Mouse (Mus musculus) embryonic facial prominence, embryonic 13.5 days (tissue): ENCODE results near the gene Nmnat3. TPM values are rescaled to one million over a fixed set of nuclear protein-coding genes. Genes with fewer than 3 reads are reported as not detected.

ENCODE experiments used
- ATAC-seq: fragments of 200-750 bp; cut with Nextera tagmentation; 2 replicates; pipeline ENCODE4 v1.8.0; 2017; ENCODE audit warnings: low read depth; ENCODE audit not compliant: insufficient number of reproducible peaks, insufficient read depth, low FRiP score, low TSS enrichment
- H3K27ac ChIP-seq: fragments of 300-500 bp; sonication (generic); 2 replicates; pipeline ENCODE4 v1.5.1; 2015; ENCODE audit warnings: moderate library complexity, mild to moderate bottlenecking, inconsistent platforms
- H3K27me3 ChIP-seq: fragments of 300-500 bp; sonication (generic); 2 replicates; pipeline ENCODE4 v1.6.1; 2015; ENCODE audit warnings: mild to moderate bottlenecking, inconsistent platforms
- H3K36me3 ChIP-seq: fragments of 300-500 bp; sonication (generic); 2 replicates; pipeline ENCODE4 v1.6.1; 2015; ENCODE audit warnings: mild to moderate bottlenecking, inconsistent platforms
- H3K4me1 ChIP-seq: fragments of 300-500 bp; sonication (generic); 2 replicates; pipeline ENCODE4 v1.6.1; 2015; ENCODE audit warnings: inconsistent platforms
- H3K4me2 ChIP-seq: fragments of 300-500 bp; sonication (generic); 2 replicates; pipeline ENCODE4 v1.6.1; 2015; ENCODE audit warnings: moderate library complexity, mild to moderate bottlenecking, inconsistent platforms
- H3K4me3 ChIP-seq: fragments of 300-500 bp; sonication (generic); 2 replicates; pipeline ENCODE4 v1.5.1; 2015; ENCODE audit warnings: mild to moderate bottlenecking, inconsistent platforms
- H3K9ac ChIP-seq: fragments of 300-500 bp; sonication (generic); 2 replicates; pipeline ENCODE4 v1.6.1; 2015; ENCODE audit warnings: mild to moderate bottlenecking, inconsistent platforms
- H3K9me3 ChIP-seq: fragments of 300-500 bp; sonication (generic); 2 replicates; pipeline ENCODE4 v1.6.1; 2016; ENCODE audit warnings: inconsistent platforms
- whole genome bisulfite sequencing: fragments of 180-500 bp; shearing (Covaris S2); methylation state at CpG from one replicate; pipeline ENCODE4 v1.1.7; 2015; ENCODE audit warnings: mixed read lengths; 5-methylcytosine and 5-hydroxymethylcytosine counted together
- polyA plus RNA-seq: library from polyadenylated mRNA; unstranded; fragments of >200 nt; fragmentation: Nextera tagmentation; extraction: Ambion mirVana; gene quantifications from 2 replicates; pipeline ENCODE4 v1.2.1, GENCODE M21; 2015

Nmnat3 gene
- polyA plus RNA-seq, 1 experiment from 2014 or later: 6.3 TPM

GRCm38 (mm10) chr9:98425351-98425880, 138.2 kb downstream of the Nmnat3 start:
- no peaks in the 10 kb centered on the region for H3K27me3 ChIP-seq
- ATAC-seq: no peak
- H3K4me2 ChIP-seq: peak overlapping the region; percentile 75
- H3K4me1 ChIP-seq: peaks cover 58% of the 10 kb centered on the region
- 0 out of 2 replicates have a peak overlapping the region, but pooled peaks have one; percentile 4 for H3K27ac ChIP-seq
- 6% methylated on average over 19 of the region's 19 CpGs for WGBS
- H3K36me3 ChIP-seq: no peaks in the 10 kb centered on the region
- H3K9me3 ChIP-seq: no peaks in the 10 kb centered on the region
- peak overlapping the region; percentile 74 for H3K9ac ChIP-seq
- peak overlapping the region; percentile 62 for H3K4me3 ChIP-seq

- Histone ChIP-seq H3K4me1 (peaks cover 61% of the 10 kb centered on the region), H3K9ac (no peak overlapping the region), H3K4me2 (peak overlapping the region; percentile 28), H3K4me3 (no peak overlapping the region), H3K27me3 (no peaks in the 10 kb centered on the region), H3K27ac (peak overlapping the region; percentile 39; the same call in 1 of the 2 replicates), H3K9me3 (no peaks in the 10 kb centered on the region), H3K36me3 (peaks cover 13% of the 10 kb centered on the region)
- WGBS: 82% methylated on average over 4 of the region's 4 CpGs
- no peak for ATAC-seq
Measured at GRCm38 (mm10) chr9:98427906-98428517, 140.8 kb downstream of the Nmnat3 start.

GRCm38 (mm10) chr9:98428783-98429182, 141.5 kb downstream of the Nmnat3 start:
- H3K4me3 ChIP-seq: no peak overlapping the region
- H3K27me3 ChIP-seq: no peaks in the 10 kb centered on the region
- H3K4me1 ChIP-seq: peaks cover 66% of the 10 kb centered on the region
- H3K36me3 ChIP-seq: peaks cover 13% of the 10 kb centered on the region
- peak overlapping the region; percentile 39 for H3K27ac ChIP-seq
- 0 out of 2 replicates have a peak overlapping the region, but pooled peaks have one; percentile 20 for H3K4me2 ChIP-seq
- no peaks in the 10 kb centered on the region for H3K9me3 ChIP-seq
- no peak for ATAC-seq
- 67% methylated on average over 8 of the region's 8 CpGs for WGBS
- no peak overlapping the region for H3K9ac ChIP-seq

GRCm38 (mm10) chr9:98429806-98430205, 142.6 kb downstream of the Nmnat3 start:
- Histone ChIP-seq H3K4me2 (peak overlapping the region; percentile 20; the same call in 1 of the 2 replicates), H3K36me3 (peaks cover 16% of the 10 kb centered on the region), H3K9ac (no peak overlapping the region), H3K4me3 (no peak overlapping the region), H3K27me3 (no peaks in the 10 kb centered on the region), H3K27ac (peak overlapping the region; percentile 55), H3K9me3 (no peaks in the 10 kb centered on the region), H3K4me1 (peaks cover 62% of the 10 kb centered on the region)
- WGBS: 31% methylated on average over 7 of the region's 7 CpGs
- no peak for ATAC-seq

- Histone ChIP-seq H3K27me3 (no peaks in the 10 kb centered on the region), H3K27ac (peak overlapping the region; percentile 51; the same call in 1 of the 2 replicates), H3K4me3 (no peak overlapping the region), H3K9me3 (no peaks in the 10 kb centered on the region), H3K36me3 (peaks cover 18% of the 10 kb centered on the region), H3K4me1 (peaks cover 59% of the 10 kb centered on the region), H3K9ac (no peak overlapping the region), H3K4me2 (no peak overlapping the region)
- 24% methylated on average over 3 of the region's 3 CpGs for WGBS
- no peak for ATAC-seq
Measured at GRCm38 (mm10) chr9:98430528-98430927, 143.3 kb downstream of the Nmnat3 start.

- 59% methylated on average over 2 of the region's 2 CpGs for WGBS
- Histone ChIP-seq H3K4me1 (peaks cover 39% of the 10 kb centered on the region), H3K27ac (no peak overlapping the region), H3K36me3 (peaks cover 33% of the 10 kb centered on the region), H3K4me3 (no peak overlapping the region), H3K9me3 (no peaks in the 10 kb centered on the region), H3K4me2 (no peak overlapping the region), H3K27me3 (no peaks in the 10 kb centered on the region), H3K9ac (no peak overlapping the region)
- ATAC-seq: no peak
Measured at GRCm38 (mm10) chr9:98433021-98433420, 145.8 kb downstream of the Nmnat3 start.

GRCm38 (mm10) chr9:98433956-98434588, 146.8 kb downstream of the Nmnat3 start:
- Histone ChIP-seq H3K4me1 (peaks cover 33% of the 10 kb centered on the region), H3K27ac (no peak overlapping the region), H3K27me3 (no peaks in the 10 kb centered on the region), H3K9ac (no peak overlapping the region), H3K4me3 (no peak overlapping the region), H3K9me3 (no peaks in the 10 kb centered on the region), H3K4me2 (no peak overlapping the region), H3K36me3 (peaks cover 33% of the 10 kb centered on the region)
- 35% methylated on average over 4 of the region's 4 CpGs for whole genome bisulfite sequencing
- ATAC-seq: no peak

- Histone ChIP-seq H3K27ac (no peak overlapping the region), H3K27me3 (no peaks in the 10 kb centered on the region), H3K9ac (no peak overlapping the region), H3K9me3 (no peaks in the 10 kb centered on the region), H3K4me1 (peaks cover 13% of the 10 kb centered on the region; the same call in 1 of the 2 replicates), H3K36me3 (peaks cover 22% of the 10 kb centered on the region), H3K4me3 (no peak overlapping the region), H3K4me2 (no peak overlapping the region)
- ATAC-seq: no peak
- 89% methylated on average over 4 of the region's 4 CpGs for WGBS
Measured at GRCm38 (mm10) chr9:98437819-98438218, 150.6 kb downstream of the Nmnat3 start.

- H3K9me3 ChIP-seq: no peaks in the 10 kb centered on the region
- no peak overlapping the region for H3K4me3 ChIP-seq
- no peak for ATAC-seq
- H3K27ac ChIP-seq: no peak overlapping the region
- H3K9ac ChIP-seq: no peak overlapping the region
- H3K4me2 ChIP-seq: no peak overlapping the region
- peaks cover 25% of the 10 kb centered on the region for H3K36me3 ChIP-seq
- 57% methylated on average over 3 of the region's 3 CpGs for WGBS
- no peaks in the 10 kb centered on the region for H3K27me3 ChIP-seq
- 0 out of 2 replicates have a peak, but pooled peaks cover 4% of the 10 kb centered on the region for H3K4me1 ChIP-seq
Measured at GRCm38 (mm10) chr9:98439091-98439490, 151.9 kb downstream of the Nmnat3 start.

- Histone ChIP-seq H3K4me2 (no peak overlapping the region), H3K4me3 (no peak overlapping the region), H3K27me3 (no peaks in the 10 kb centered on the region), H3K4me1 (0 out of 2 replicates have a peak, but pooled peaks cover 4% of the 10 kb centered on the region), H3K9ac (no peak overlapping the region), H3K9me3 (no peaks in the 10 kb centered on the region), H3K27ac (no peak overlapping the region), H3K36me3 (peaks cover 37% of the 10 kb centered on the region)
- 60% methylated on average over 5 of the region's 5 CpGs for WGBS
- ATAC-seq: no peak
Measured at GRCm38 (mm10) chr9:98442638-98443037, 155.4 kb downstream of the Nmnat3 start.

GRCm38 (mm10) chr9:98445359-98446149, 158.3 kb downstream of the Nmnat3 start:
- peaks cover 35% of the 10 kb centered on the region for H3K36me3 ChIP-seq

More at GRCm38 (mm10) chr9:98445359-98446149, 158.3 kb downstream of the Nmnat3 start:
- Histone ChIP-seq H3K9me3 (no peaks in the 10 kb centered on the region), H3K27ac (no peak overlapping the region), H3K4me2 (no peak overlapping the region), H3K9ac (no peak overlapping the region), H3K27me3 (no peaks in the 10 kb centered on the region), H3K4me1 (no peaks in the 10 kb centered on the region), H3K4me3 (no peak overlapping the region)
- no peak for ATAC-seq
- WGBS: 87% methylated on average over 9 of the region's 9 CpGs
